Mouse (Mus musculus) hindbrain, embryonic 15.5 days (tissue): ENCODE measurements at regions not wholly inside any gene's neighbourhood (a gene's known extent, or its start where the extent isn't known, plus 50 kb on each side); places are given as distances from the start of the nearest gene placed in this dataset.

ENCODE experiments used
- ATAC-seq: fragments of 200-750 bp; cut with Nextera tagmentation; 2 replicates; pipeline ENCODE4 v1.8.0; 2017; ENCODE audit warnings: low read depth, moderate number of reproducible peaks, moderate TSS enrichment; ENCODE audit not compliant: low FRiP score
- H3K27ac ChIP-seq: fragments of 300-500 bp; sonication (generic); replicated peaks from 2 replicates; pipeline ENCODE4 v1.5.1; 2015; ENCODE audit warnings: mild to moderate bottlenecking, inconsistent platforms
- H3K27me3 ChIP-seq: fragments of 300-500 bp; sonication (generic); 2 replicates; pipeline ENCODE4 v1.6.1; 2015; ENCODE audit warnings: control low read depth, inconsistent platforms
- H3K36me3 ChIP-seq: fragments of 300-500 bp; sonication (generic); 2 replicates; pipeline ENCODE4 v1.6.1; 2015; ENCODE audit warnings: control low read depth, inconsistent platforms
- H3K4me1 ChIP-seq: fragments of 300-500 bp; sonication (generic); replicated peaks from 2 replicates; pipeline ENCODE4 v1.6.1; 2015; ENCODE audit warnings: control low read depth, inconsistent platforms
- H3K4me2 ChIP-seq: fragments of 300-500 bp; sonication (generic); 2 replicates; pipeline ENCODE4 v1.6.1; 2015; ENCODE audit warnings: moderate library complexity, mild to moderate bottlenecking, inconsistent platforms
- H3K4me3 ChIP-seq: fragments of 300-500 bp; sonication (generic); 2 replicates; pipeline ENCODE4 v1.5.1; 2015; ENCODE audit warnings: mild to moderate bottlenecking, inconsistent platforms
- H3K9ac ChIP-seq: fragments of 300-500 bp; sonication (generic); 2 replicates; pipeline ENCODE4 v1.6.1; 2015; ENCODE audit warnings: inconsistent platforms
- H3K9me3 ChIP-seq: fragments of 300-500 bp; sonication (generic); 2 replicates; pipeline ENCODE4 v1.6.1; 2016; ENCODE audit warnings: control low read depth, inconsistent platforms
- whole genome bisulfite sequencing: fragments of 180-500 bp; shearing (Covaris S2); methylation state at CpG from one replicate; pipeline ENCODE4 v1.1.7; 2015; 5-methylcytosine and 5-hydroxymethylcytosine counted together

DNA sequence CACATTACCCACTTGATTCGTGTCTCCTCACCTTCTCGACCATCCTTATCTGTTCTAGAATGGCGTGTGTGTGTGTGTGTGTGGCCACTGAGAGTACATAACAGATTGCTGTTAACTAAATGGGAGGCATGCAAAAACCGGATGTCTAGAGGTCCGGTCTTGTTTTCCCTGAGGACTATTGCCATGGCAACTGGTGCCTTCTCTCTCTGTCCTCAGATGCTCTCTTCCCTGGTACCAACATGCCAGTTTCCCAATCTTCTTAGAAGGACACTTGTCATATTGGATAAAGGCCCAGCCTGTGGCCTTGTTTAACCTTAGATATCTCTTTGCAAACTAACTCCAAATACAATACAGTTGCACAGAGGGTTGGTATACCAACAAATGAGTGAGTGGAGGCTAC is 125.9 kb downstream of the Irs2 start:
- Histone ChIP-seq H3K27me3 (no peaks in the 10 kb centered on the region), H3K27ac (no peak overlapping the region), H3K9me3 (no peaks in the 10 kb centered on the region), H3K4me3 (no peak overlapping the region), H3K4me1 (no peaks in the 10 kb centered on the region; the same call in 1 of the 2 replicates), H3K4me2 (no peak overlapping the region), H3K9ac (no peak overlapping the region), H3K36me3 (no peaks in the 10 kb centered on the region)
- 66% methylated on average over 5 of the region's 5 CpGs for WGBS
- ATAC-seq, result no peak

GRCm38 (mm10) chr8:10879883-10880282 is 128.4 kb downstream of the Irs2 start:
- H3K27me3 ChIP-seq, result no peaks in the 10 kb centered on the region
- H3K4me3 ChIP-seq, result no peak overlapping the region
- H3K9ac ChIP-seq, result no peak overlapping the region
- H3K4me1 ChIP-seq, result no peaks in the 10 kb centered on the region; the same call in 1 of the 2 replicates
- no peak overlapping the region for H3K27ac ChIP-seq
- WGBS, result 38% methylated on average over 6 of the region's 6 CpGs
- no peaks in the 10 kb centered on the region for H3K36me3 ChIP-seq
- H3K9me3 ChIP-seq, result no peaks in the 10 kb centered on the region
- no peak overlapping the region for H3K4me2 ChIP-seq
- ATAC-seq, result no peak

DNA sequence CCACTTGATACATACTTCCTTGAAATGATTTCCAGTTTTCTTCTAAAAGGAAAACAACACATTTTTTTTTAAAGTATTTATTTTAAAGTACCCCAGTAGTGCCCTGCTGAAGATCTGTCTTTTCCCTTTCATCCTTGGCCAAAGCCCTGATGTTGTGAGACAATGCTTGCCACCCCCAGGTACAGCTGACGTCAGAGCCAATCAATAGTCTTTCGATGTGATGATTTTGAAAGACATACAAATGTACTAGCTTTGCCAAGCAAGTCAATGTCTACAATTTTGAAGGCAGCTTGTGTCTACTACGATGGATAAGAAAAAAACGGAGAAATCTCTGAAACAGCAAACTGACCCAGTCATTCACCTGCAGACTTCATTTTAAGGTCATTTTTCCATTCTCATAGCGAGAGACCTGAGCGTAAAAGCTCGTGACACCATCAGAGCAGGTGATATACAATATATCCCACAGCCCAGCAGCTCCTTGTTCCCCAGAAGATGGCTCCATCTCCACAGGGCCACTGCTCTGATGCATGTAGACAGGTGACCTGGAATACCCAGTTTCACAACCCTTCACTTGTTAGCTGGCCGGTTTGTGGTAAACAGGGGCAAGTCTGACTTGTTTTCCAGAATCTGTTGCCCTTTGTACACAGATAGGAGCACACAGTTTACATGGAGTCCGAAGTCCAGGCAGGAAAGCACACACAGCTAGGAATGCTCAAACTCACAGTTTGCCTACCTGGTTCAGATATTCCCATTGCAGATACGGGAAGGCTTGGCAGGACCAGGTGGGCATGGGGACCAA is 129.0 kb downstream of the Irs2 start:
- H3K4me2 ChIP-seq, result no peak overlapping the region
- no peak overlapping the region for H3K4me3 ChIP-seq
- no peaks in the 10 kb centered on the region for H3K36me3 ChIP-seq
- ATAC-seq, result no peak
- no peaks in the 10 kb centered on the region for H3K9me3 ChIP-seq
- 77% methylated on average over 10 of the region's 10 CpGs for WGBS
- no peak overlapping the region for H3K27ac ChIP-seq
- H3K9ac ChIP-seq, result no peak overlapping the region
- H3K4me1 ChIP-seq, result peaks cover under 1% of the 10 kb centered on the region; the same call in 1 of the 2 replicates
- H3K27me3 ChIP-seq, result no peaks in the 10 kb centered on the region

- Histone ChIP-seq H3K27ac (no peak overlapping the region), H3K36me3 (no peaks in the 10 kb centered on the region), H3K27me3 (no peaks in the 10 kb centered on the region), H3K4me3 (no peak overlapping the region), H3K4me2 (no peak overlapping the region), H3K9me3 (no peaks in the 10 kb centered on the region), H3K4me1 (peaks cover 2% of the 10 kb centered on the region; the same call in 1 of the 2 replicates), H3K9ac (no peak overlapping the region)
- no peak for ATAC-seq
- WGBS, result 92% methylated on average over 4 of the region's 4 CpGs
Observed at GRCm38 (mm10) chr8:10878371-10878770, 129.9 kb downstream of the Irs2 start.

DNA sequence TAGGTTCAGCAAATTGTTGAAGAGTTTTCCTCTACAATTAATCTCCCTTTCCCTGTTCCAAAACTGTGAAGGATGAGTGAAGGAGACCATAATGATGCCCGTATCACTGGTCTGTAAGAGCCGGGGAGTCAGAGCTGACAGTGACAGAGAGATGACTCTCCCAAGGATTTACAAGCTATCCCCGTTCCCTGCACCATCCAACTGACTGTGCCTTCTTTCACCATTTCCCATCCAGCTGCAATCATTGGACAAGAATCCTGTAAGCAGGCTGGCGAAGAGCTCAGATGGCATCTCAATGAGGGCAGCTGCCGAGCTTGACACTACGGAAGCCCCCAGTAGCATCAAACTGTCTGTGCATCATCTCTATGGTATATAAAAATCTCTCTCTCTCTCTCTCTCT is 133.1 kb downstream of the Irs2 start:
- 0 out of 2 replicates have a peak, but pooled peaks have one; percentile 61 for ATAC-seq
- Histone ChIP-seq H3K27ac (no peak overlapping the region), H3K9me3 (no peaks in the 10 kb centered on the region), H3K27me3 (no peaks in the 10 kb centered on the region), H3K4me3 (no peak overlapping the region), H3K4me1 (peaks cover 10% of the 10 kb centered on the region; the same call in 1 of the 2 replicates), H3K4me2 (no peak overlapping the region), H3K9ac (no peak overlapping the region), H3K36me3 (no peaks in the 10 kb centered on the region)
- WGBS, result 56% methylated on average over 6 of the region's 6 CpGs

GRCm38 (mm10) chr8:10871451-10871850 is 136.8 kb downstream of the Irs2 start:
- Histone ChIP-seq H3K9me3 (no peaks in the 10 kb centered on the region), H3K4me2 (no peak overlapping the region), H3K9ac (no peak overlapping the region), H3K36me3 (no peaks in the 10 kb centered on the region), H3K4me3 (no peak overlapping the region), H3K27me3 (no peaks in the 10 kb centered on the region), H3K4me1 (peaks cover 10% of the 10 kb centered on the region; the same call in 1 of the 2 replicates), H3K27ac (no peak overlapping the region)
- 48% methylated on average over 7 of the region's 7 CpGs for WGBS
- ATAC-seq, result no peak

- Histone ChIP-seq H3K36me3 (no peaks in the 10 kb centered on the region), H3K4me2 (no peak overlapping the region), H3K27ac (no peak overlapping the region), H3K27me3 (no peaks in the 10 kb centered on the region), H3K4me1 (peaks cover 12% of the 10 kb centered on the region), H3K9me3 (no peaks in the 10 kb centered on the region), H3K4me3 (no peak overlapping the region), H3K9ac (no peak overlapping the region)
- WGBS, result 50% methylated on average over 13 of the region's 13 CpGs
- 0 out of 2 replicates have a peak, but pooled peaks have one; percentile 51 for ATAC-seq
Observed at GRCm38 (mm10) chr8:10870423-10871055, 137.7 kb downstream of the Irs2 start.

GRCm38 (mm10) chr8:10869866-10870265 is 138.4 kb downstream of the Irs2 start:
- ATAC-seq, result no peak
- H3K27ac ChIP-seq, result no peak overlapping the region
- WGBS, result 88% methylated on average over 10 of the region's 10 CpGs
- no peak overlapping the region for H3K9ac ChIP-seq
- no peak overlapping the region for H3K4me2 ChIP-seq
- no peak overlapping the region for H3K4me3 ChIP-seq
- H3K36me3 ChIP-seq, result no peaks in the 10 kb centered on the region
- H3K27me3 ChIP-seq, result no peaks in the 10 kb centered on the region
- no peaks in the 10 kb centered on the region for H3K9me3 ChIP-seq
- peaks cover 15% of the 10 kb centered on the region for H3K4me1 ChIP-seq

- H3K36me3 ChIP-seq, result no peaks in the 10 kb centered on the region
- WGBS, result 59% methylated on average over 7 of the region's 7 CpGs
- no peak overlapping the region for H3K27ac ChIP-seq
- H3K4me1 ChIP-seq, result peaks cover 13% of the 10 kb centered on the region
- no peak overlapping the region for H3K4me3 ChIP-seq
- no peaks in the 10 kb centered on the region for H3K27me3 ChIP-seq
- H3K4me2 ChIP-seq, result no peak overlapping the region
- H3K9ac ChIP-seq, result no peak overlapping the region
- ATAC-seq, result no peak
- no peaks in the 10 kb centered on the region for H3K9me3 ChIP-seq
Observed at GRCm38 (mm10) chr8:10866696-10867395, 141.4 kb downstream of the Irs2 start.

DNA sequence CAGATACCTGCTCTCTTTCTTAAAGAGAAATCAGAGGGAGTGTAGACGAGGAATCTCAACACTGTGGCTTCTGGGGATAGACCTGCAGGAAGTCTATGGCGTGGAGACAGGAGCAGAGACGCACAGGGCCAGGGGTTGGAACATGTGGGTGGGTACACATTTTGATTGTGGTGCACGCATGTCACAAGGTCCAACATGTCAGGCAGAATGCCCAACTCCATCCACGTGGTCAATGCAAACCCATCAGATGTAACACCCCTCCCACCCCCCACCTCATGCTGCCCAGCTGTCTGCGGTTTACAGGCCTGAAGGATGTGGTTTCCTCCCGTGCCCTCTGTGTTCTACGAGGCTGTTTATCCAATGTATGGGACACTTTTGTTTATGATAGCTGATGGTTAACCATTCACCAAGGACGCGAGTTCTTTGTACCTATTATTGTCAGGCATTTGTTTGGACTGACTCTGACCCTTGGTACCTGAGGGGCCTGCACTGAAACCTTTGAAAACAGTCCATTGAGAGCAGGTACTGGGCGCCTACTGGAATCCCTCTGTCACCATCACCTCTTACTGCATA is 142.2 kb downstream of the Irs2 start:
- Histone ChIP-seq H3K27ac (peak overlapping the region; percentile 40; the same call in 1 of the 2 replicates), H3K9me3 (no peaks in the 10 kb centered on the region), H3K9ac (no peak overlapping the region), H3K36me3 (no peaks in the 10 kb centered on the region), H3K4me2 (no peak overlapping the region), H3K27me3 (no peaks in the 10 kb centered on the region), H3K4me1 (peaks cover 10% of the 10 kb centered on the region), H3K4me3 (no peak overlapping the region)
- WGBS, result 64% methylated on average over 11 of the region's 11 CpGs
- ATAC-seq, result no peak

DNA sequence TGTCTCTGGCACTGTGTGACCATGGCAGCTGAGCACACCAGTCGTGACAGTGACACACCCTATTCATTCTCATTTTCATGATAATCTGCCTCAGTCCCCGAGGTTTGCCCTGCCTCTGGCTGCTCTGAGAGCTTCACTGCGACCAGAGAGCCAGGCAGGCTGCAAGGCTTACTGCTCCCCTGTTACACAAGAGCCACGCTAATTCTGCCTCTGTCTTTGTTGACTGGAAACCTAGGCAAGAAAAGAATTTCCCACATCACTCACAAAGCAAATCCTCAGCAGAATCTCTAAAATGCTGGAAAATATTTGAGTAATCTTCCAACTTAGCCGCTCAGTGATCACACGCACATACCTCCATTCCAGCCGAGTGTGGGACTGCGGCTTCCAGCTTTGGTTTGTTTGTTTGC is 142.8 kb downstream of the Irs2 start:
- no peak overlapping the region for H3K4me3 ChIP-seq
- no peaks in the 10 kb centered on the region for H3K9me3 ChIP-seq
- no peak overlapping the region for H3K4me2 ChIP-seq
- H3K27ac ChIP-seq, result peak overlapping the region; percentile 40; the same call in 1 of the 2 replicates
- H3K4me1 ChIP-seq, result peaks cover 6% of the 10 kb centered on the region; the same call in 1 of the 2 replicates
- no peak overlapping the region for H3K9ac ChIP-seq
- H3K36me3 ChIP-seq, result no peaks in the 10 kb centered on the region
- WGBS, result 27% methylated on average over 8 of the region's 8 CpGs
- 0 out of 2 replicates have a peak, but pooled peaks have one; percentile 51 for ATAC-seq
- no peaks in the 10 kb centered on the region for H3K27me3 ChIP-seq
